Mouse (Mus musculus) granulocyte monocyte progenitor cell, adult 5-6 weeks (primary cell): ENCODE measurements around the gene Ttc23l. TPM values are rescaled to one million over a fixed set of nuclear protein-coding genes. Genes with fewer than 3 reads are reported as not detected.
"Not testable (repeated sequence)": the region's sequence is repeated elsewhere in the genome, so short reads cannot be mapped to it uniquely, and the experiment has no call there.

ENCODE experiments used
- ATAC-seq: replicated peaks from 2 replicates; pipeline ENCODE4 v1.8.0; 2016; ENCODE audit warnings: mild to moderate bottlenecking, moderate TSS enrichment, inconsistent platforms; ENCODE audit not compliant: poor library complexity, severe bottlenecking
- total RNA-seq, 2 experiments: library from RNA; stranded (forward) in 1 of 2; stranded (reverse) in 1 of 2; fragments of 200-712, 200-1000 nt in 1 of 2; fragments of >200 nt in 1 of 2; fragmentation: Nextera tagmentation in 1 of 2; gene quantifications; 2 replicates each; pipeline ENCODE4 v1.2.3; 2014 to 2017

The Ttc23l gene
- total RNA-seq, 2 experiments from 2014 or later: not detected

- ATAC-seq: no peak
Measured at GRCm38 (mm10) chr15:10531352-10531751, 27.1 kb downstream of the Ttc23l start.

GRCm38 (mm10) chr15:10525896-10526295 is 32.6 kb downstream of the Ttc23l start:
- no peak for ATAC-seq

GRCm38 (mm10) chr15:10515166-10515565 is 43.3 kb downstream of the Ttc23l start:
- ATAC-seq: no peak

GRCm38 (mm10) chr15:10506099-10506498 is 52.4 kb downstream of the Ttc23l start:
- ATAC-seq: no peak

GRCm38 (mm10) chr15:10500838-10501719 is 57.4 kb downstream of the Ttc23l start:
- peak; percentile 69 for ATAC-seq

- ATAC-seq: no peak
Measured at GRCm38 (mm10) chr15:10500035-10500434, 58.4 kb downstream of the Ttc23l start.

GRCm38 (mm10) chr15:10499593-10499992 is 58.9 kb downstream of the Ttc23l start:
- ATAC-seq: no peak

GRCm38 (mm10) chr15:10496696-10497095 is 61.8 kb downstream of the Ttc23l start:
- not testable (repeated sequence) for ATAC-seq

- no peak for ATAC-seq
Measured at GRCm38 (mm10) chr15:10495944-10496343, 62.5 kb downstream of the Ttc23l start.

GRCm38 (mm10) chr15:10490101-10490500 is 68.4 kb downstream of the Ttc23l start:
- ATAC-seq: no peak

GRCm38 (mm10) chr15:10487246-10487645 is 71.2 kb downstream of the Ttc23l start:
- no peak for ATAC-seq

- peak; percentile 15 for ATAC-seq
Measured at GRCm38 (mm10) chr15:10486365-10486839, 72.1 kb downstream of the Ttc23l start.

- ATAC-seq: peak; percentile 98
Measured at GRCm38 (mm10) chr15:10485484-10486364, 72.7 kb downstream of the Ttc23l start, which contains the start of the genes Brix1 and Rad1. Brix1 (minus strand) TSS chr15:10485947. Rad1 (plus strand) TSS chr15:10486018.

- ATAC-seq: no peak
Measured at GRCm38 (mm10) chr15:10470941-10471340, 87.5 kb downstream of the Ttc23l start.

GRCm38 (mm10) chr15:10470151-10470831 is 88.2 kb downstream of the Ttc23l start, which contains the start of gene Dnajc21:
Dnajc21 (minus strand) TSS chr15:10470516.
- ATAC-seq: peak; percentile 89

- no peak for ATAC-seq
Measured at GRCm38 (mm10) chr15:10469641-10470150, 88.8 kb downstream of the Ttc23l start.

GRCm38 (mm10) chr15:10468761-10469160 is 89.7 kb downstream of the Ttc23l start:
- no peak for ATAC-seq

- no peak for ATAC-seq
Measured at GRCm38 (mm10) chr15:10464678-10465077, 93.8 kb downstream of the Ttc23l start.

GRCm38 (mm10) chr15:10463555-10463954 is 94.9 kb downstream of the Ttc23l start:
- ATAC-seq: peak; percentile 96

- ATAC-seq: no peak
Measured at GRCm38 (mm10) chr15:10460986-10461385, 97.5 kb downstream of the Ttc23l start.
